Mouse (Mus musculus): ENCODE measurements at regions not wholly inside any gene's neighbourhood (a gene's known extent, or its start where the extent isn't known, plus 50 kb on each side); places are given as distances from the start of the nearest gene placed in this dataset.

DNA sequence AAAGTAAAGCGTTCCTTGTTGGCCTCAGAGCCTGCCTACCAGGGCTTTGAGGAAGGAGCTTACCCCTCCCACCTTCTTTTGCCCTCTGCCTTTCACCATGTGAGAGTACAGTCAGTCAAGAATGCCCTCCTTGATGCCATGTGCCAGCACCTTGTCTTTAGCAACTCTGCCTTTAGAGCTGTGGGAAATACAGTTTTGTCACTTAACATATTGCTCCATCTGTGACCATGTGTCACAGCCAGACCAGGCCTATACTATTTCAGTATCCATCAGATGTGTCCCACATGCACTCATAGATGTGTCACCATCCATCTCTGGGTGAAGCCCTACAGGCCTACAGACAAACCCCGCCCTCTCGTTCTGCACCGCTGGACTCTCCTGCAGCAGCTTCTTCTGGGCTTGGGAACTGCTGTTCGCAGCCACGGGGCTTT is 355.9 kb downstream of the Agtpbp1 start:
- no peak for DNase-seq (ENCODE audit: low spot score in 2 of 2)

DNA sequence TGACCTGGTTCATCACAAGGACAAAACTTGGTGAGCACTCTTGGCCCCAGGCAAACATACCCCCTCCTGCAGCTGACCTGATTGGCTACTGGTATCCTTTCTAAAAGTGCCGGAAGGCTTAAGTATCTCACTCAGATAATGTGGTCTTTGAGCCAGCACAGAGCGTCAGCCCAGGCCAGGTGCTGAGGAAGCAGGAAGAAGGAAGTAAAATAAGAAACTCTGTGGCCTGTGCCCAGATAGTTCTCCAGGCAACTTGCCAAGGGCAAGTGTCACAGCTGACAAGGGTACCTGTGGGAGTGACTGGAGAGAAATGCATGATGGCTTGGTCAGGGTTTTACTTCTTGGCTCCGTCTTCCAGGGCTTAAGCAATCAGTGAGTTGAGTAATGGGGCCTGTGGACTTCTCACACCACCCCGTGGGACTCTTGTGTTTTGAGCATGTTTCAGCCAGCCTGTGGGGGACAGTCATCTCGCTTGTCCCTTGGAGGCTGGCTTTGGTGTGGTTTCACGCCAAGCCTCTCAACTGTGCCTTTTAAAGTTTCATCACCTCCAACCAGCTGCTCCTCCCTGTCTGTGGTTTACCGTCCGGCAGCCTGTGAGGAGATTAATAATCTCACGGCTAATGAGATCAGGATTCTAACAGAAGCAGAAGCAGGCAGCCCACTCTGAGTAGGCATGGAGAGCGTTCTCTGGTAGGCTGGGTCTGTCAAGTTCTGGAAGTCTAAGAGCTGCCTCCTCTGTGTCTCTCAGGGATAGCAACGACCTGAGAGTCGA is 356.8 kb downstream of the Agtpbp1 start:
- DNase-seq (ENCODE audit: low spot score in 2 of 2), result no peak

- DNase-seq (ENCODE audit: low spot score in 2 of 2), result no peak
These were observed 357.4 kb downstream of the Agtpbp1 start for GRCm38 (mm10) chr13:59227523-59228058.

- no peak for DNase-seq (ENCODE audit: low spot score in 2 of 2)
These were observed 364.4 kb downstream of the Agtpbp1 start for GRCm38 (mm10) chr13:59220587-59220986.

GRCm38 (mm10) chr13:59220156-59220555 is 364.9 kb downstream of the Agtpbp1 start:
- DNase-seq (ENCODE audit: low spot score in 2 of 2), result no peak

GRCm38 (mm10) chr13:59216686-59217298 is 368.2 kb downstream of the Agtpbp1 start:
- DNase-seq (ENCODE audit: low spot score in 2 of 2), result no peak

GRCm38 (mm10) chr13:59212296-59212701 is 372.7 kb downstream of the Agtpbp1 start:
- DNase-seq (ENCODE audit: low spot score in 2 of 2), result peak; percentile 68 to 77

GRCm38 (mm10) chr13:59210828-59211227 is 374.2 kb downstream of the Agtpbp1 start:
- no peak for DNase-seq (ENCODE audit: low spot score in 2 of 2)

GRCm38 (mm10) chr13:59206186-59206585 is 378.8 kb downstream of the Agtpbp1 start:
- no peak for DNase-seq (ENCODE audit: low spot score in 2 of 2)

DNA sequence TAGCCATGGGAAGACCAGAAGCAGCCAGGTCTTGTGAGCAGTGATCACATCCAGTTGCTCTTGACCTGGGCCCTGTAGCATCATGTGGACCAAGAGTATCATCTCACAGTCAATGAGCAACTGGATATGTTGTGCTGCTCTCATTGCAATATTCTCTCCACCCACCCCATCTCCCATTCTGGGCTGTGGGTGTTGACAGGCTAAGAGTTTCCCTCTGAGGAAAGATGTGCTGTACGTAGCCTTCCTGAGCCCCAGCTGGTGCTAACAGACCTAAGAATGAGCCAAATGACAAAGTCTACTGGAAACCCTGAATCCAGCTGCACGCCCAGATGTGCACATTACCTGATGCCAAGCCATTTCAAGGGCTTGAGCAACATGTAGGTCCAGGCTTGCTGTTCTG is 380.5 kb downstream of the Agtpbp1 start:
- no peak for DNase-seq (ENCODE audit: low spot score in 2 of 2)

DNA sequence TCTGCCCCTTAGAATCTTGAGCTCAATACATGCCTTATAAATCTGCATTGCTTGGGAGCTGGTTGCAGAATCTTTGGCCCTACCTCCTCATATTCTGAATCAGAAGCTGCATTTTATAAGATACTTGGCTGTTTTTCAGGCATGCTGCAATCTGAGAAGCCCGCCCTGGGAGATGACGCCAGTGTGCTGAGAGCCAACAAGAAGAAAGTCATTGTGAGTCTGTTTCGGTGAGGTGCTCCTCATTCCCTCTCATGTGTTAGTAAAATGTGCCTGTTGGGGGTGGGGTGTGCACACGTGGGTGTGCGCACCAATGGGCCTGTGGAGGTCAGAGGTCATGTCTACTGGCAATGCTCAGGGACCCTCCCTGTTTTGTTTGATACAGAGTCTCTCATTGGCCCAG is 388.7 kb downstream of the Agtpbp1 start:
- no peak for DNase-seq (ENCODE audit: low spot score in 2 of 2)

DNA sequence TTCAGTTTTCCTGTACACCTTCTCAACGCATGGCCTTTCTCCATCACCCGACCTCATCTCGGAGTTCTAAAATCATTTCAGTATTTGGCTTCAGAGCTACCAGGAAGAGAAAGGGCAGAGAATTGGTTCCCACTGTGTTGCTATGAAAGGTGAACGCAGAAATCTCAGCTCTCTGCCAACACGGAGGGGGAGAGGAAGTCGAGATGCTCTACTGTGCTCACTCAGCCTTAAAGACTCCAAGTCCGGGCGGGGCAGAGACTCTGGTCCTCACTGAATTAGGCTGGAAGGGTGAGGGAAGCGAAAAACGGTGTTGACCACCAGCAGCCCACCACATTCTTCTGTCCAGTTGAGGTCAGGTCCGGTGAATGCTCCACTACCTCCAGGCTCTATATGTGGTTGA is 382.1 kb downstream of the Ntrk2 start:
- DNase-seq (ENCODE audit: low spot score in 2 of 2), result no peak
